Mouse (Mus musculus) midbrain, embryonic 15.5 days (tissue): ENCODE measurements around the gene Il12a. TPM values are rescaled to one million over a fixed set of nuclear protein-coding genes. Genes with fewer than 3 reads are reported as not detected.

Experiments
- ATAC-seq: fragments of 200-750 bp; cut with Nextera tagmentation; replicated peaks from 2 replicates; pipeline ENCODE4 v1.8.0; 2017; ENCODE audit warnings: moderate TSS enrichment
- H3K27ac ChIP-seq: fragments of 300-500 bp; sonication (generic); 2 replicates; pipeline ENCODE4 v1.5.1; 2015; ENCODE audit warnings: mild to moderate bottlenecking, inconsistent platforms
- H3K27me3 ChIP-seq: fragments of 300-500 bp; sonication (generic); replicated peaks from 2 replicates; pipeline ENCODE4 v1.6.1; 2015; ENCODE audit warnings: inconsistent platforms
- H3K36me3 ChIP-seq: fragments of 300-500 bp; sonication (generic); replicated peaks from 2 replicates; pipeline ENCODE4 v1.6.1; 2015; ENCODE audit warnings: inconsistent platforms
- H3K4me1 ChIP-seq: fragments of 300-500 bp; sonication (generic); 2 replicates; pipeline ENCODE4 v1.6.1; 2015; ENCODE audit warnings: inconsistent platforms
- H3K4me2 ChIP-seq: fragments of 300-500 bp; sonication (generic); 2 replicates; pipeline ENCODE4 v1.6.1; 2015; ENCODE audit warnings: inconsistent platforms, mild to moderate bottlenecking, moderate library complexity
- H3K4me3 ChIP-seq: fragments of 300-500 bp; sonication (generic); 2 replicates; pipeline ENCODE4 v1.5.1; 2015; ENCODE audit warnings: mild to moderate bottlenecking, inconsistent platforms
- H3K9ac ChIP-seq: fragments of 300-500 bp; sonication (generic); 2 replicates; pipeline ENCODE4 v1.6.1; 2015; ENCODE audit warnings: mild to moderate bottlenecking, inconsistent platforms
- H3K9me3 ChIP-seq: fragments of 300-500 bp; sonication (generic); 2 replicates; pipeline ENCODE4 v1.6.1; 2016; ENCODE audit warnings: inconsistent platforms
- WGBS: fragments of 180-500 bp; shearing (Covaris S2); methylation state at CpG from one replicate; pipeline ENCODE4 v1.1.7; 2015; ENCODE audit warnings: mixed read lengths; 5-methylcytosine and 5-hydroxymethylcytosine counted together
- polyA plus RNA-seq: library from polyadenylated mRNA; unstranded; fragments of >200 nt; fragmentation: Nextera tagmentation; extraction: Ambion mirVana; gene quantifications from 2 replicates; pipeline ENCODE4 v1.2.1, GENCODE M21; 2015

Gene Il12a
- polyA plus RNA-seq, 1 experiment from 2014 or later: not detected

DNA sequence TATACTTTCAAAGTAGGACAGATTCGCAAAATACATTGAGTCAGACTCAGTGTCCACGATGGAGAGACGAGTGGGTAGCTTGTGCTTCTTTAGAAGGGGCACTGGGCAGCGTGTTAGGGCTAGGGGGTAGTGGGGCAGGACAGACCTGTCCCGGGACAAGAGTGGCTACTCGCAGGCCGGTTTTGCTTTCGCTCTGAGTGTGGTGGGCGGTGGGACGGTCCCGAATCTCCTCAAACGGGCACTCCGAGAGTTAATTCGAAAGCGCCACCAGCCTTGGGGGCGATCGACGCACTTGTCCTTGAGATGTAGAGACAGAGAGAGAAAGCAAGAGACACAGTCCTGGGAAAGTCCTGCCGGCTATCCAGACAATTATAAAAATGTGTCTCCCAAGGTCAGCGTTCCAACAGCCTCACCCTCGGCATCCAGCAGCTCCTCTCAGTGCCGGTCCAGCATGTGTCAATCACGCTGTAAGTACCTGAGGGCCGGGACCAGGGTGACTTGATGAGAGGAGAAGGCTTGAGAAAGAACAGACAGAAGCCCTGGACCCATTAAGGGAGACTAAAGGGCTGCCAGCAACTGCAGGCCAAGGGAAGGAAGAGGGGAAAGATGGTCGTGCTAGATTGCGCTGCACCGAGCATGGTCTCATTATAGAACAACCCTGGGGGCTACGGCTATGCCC lies 795 bp downstream of the Il12a start:
- Histone ChIP-seq H3K9me3 (no peaks in the 10 kb centered on the region), H3K27ac (no peak overlapping the region), H3K4me2 (no peak overlapping the region), H3K4me1 (peaks cover 4% of the 10 kb centered on the region), H3K4me3 (no peak overlapping the region), H3K27me3 (no peaks in the 10 kb centered on the region), H3K9ac (no peak overlapping the region), H3K36me3 (no peaks in the 10 kb centered on the region)
- no peak for ATAC-seq
- 87% methylated on average over 28 of the region's 28 CpGs for WGBS

DNA sequence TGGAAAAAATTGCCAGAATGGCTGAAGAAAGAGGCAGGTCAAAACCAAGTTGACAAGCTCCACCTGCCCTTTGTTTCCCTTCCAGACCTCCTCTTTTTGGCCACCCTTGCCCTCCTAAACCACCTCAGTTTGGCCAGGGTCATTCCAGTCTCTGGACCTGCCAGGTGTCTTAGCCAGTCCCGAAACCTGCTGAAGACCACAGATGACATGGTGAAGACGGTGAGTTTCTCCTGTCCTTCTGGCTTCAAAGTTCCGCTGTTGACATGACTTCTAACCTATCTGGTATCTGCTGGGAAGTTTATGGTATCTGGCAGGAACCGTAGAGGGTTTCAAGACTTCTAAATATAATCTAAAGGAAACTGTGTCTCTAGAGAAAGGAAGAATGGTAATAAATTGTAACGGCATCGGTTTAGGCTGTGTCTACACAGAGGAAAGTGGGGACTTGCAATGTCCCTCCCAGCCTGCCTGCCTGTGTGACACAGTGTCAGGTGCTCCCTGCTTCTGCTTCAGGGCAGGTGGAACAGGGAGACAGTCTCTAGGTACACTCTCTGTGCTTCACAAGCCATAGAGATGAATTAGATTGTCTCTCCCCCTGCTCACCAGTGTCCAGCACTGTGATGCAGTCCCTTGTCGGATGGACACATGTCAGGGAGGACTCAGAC lies 1.6 kb downstream of the Il12a start:
- 87% methylated on average over 7 of the region's 7 CpGs for WGBS

DNA sequence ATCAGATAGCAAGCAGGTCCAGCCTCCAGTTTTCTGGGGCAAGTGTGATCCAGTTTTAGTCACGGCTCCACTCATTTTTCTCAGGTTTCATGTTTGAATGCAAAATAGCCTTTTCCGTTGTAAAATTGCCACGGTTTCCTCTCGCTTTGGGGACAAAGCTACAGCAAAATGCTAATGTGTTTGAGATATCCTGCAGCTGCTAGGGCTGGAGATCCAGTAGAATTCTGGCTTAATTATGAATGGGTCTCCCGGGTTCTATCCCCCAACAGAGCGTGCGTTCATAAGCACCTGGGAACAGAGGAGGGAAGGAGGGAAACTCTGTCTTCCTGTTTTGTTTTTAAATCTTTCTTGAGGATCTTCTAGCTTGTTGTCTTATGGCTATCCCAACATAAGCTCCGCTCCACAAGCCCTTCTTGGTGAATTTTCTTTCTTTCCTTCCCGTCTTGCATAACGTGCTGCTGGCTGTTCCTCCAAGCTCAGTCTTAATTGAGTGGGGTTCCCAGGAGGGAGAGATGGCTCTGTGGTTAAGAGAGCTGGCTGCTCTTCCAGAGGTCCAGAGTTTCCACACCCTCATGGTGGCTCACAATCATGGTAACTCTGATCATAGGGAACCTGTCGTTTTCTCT lies 2.3 kb downstream of the Il12a start:
- no peak overlapping the region for H3K27ac ChIP-seq
- no peaks in the 10 kb centered on the region for H3K9me3 ChIP-seq
- no peak overlapping the region for H3K4me2 ChIP-seq
- no peak overlapping the region for H3K9ac ChIP-seq
- no peak overlapping the region for H3K4me3 ChIP-seq
- peaks cover 4% of the 10 kb centered on the region for H3K4me1 ChIP-seq
- ATAC-seq: no peak
- H3K36me3 ChIP-seq: no peaks in the 10 kb centered on the region
- WGBS: 66% methylated on average over 11 of the region's 11 CpGs
- H3K27me3 ChIP-seq: no peaks in the 10 kb centered on the region

More for the DNA sequence above, 1.6 kb downstream of the Il12a start:
- Histone ChIP-seq H3K4me3 (no peak overlapping the region), H3K27me3 (no peaks in the 10 kb centered on the region), H3K9ac (no peak overlapping the region), H3K9me3 (no peaks in the 10 kb centered on the region), H3K36me3 (no peaks in the 10 kb centered on the region), H3K4me1 (peaks cover 4% of the 10 kb centered on the region), H3K4me2 (no peak overlapping the region), H3K27ac (no peak overlapping the region)
- no peak for ATAC-seq

DNA sequence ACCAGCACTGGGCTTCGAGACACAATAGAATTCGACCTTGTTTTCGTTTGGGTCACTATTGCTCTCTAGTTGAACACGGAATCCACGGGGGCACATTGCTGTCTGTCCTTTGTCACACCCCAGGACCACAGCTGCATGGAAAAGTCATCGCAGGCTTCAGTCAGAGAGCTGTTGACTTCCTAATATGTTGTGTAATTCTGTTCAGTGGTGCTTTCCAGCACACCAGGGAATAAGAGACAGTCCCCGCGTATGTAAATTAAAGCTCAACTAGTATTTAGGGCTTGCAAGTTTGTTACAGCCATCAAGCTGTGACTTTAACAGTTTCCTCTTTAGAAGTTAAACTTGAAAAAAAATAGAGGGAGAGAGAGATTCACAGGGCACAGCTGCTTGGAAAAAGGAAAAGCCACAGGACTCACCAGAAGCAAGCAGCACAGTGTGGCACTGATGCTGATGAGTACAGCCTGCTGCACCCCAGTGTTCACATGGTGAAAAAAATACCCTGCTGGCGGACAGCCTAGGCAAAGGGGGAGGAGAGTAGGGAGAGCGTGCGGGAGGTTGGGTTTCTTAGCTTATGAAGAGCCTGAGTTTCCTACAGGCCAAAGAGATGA lies 3.1 kb downstream of the Il12a start:
- 38% methylated on average over 11 of the region's 11 CpGs for WGBS

DNA sequence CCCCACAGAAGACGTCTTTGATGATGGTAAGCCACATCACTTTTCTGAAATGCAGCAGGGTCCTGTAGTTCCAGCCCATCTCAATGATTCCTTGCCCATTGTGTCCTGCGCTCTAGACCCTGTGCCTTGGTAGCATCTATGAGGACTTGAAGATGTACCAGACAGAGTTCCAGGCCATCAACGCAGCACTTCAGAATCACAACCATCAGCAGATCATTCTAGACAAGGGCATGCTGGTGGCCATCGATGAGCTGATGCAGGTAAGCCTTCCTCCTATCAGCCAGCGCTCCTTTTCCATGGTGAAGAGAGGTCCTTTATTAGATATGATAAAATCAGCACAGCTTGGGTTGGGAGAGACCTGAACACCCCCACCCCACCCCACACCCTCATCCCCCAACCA lies 4.9 kb downstream of the Il12a start:
- no peak overlapping the region for H3K4me3 ChIP-seq
- no peaks in the 10 kb centered on the region for H3K27me3 ChIP-seq
- H3K9me3 ChIP-seq: no peaks in the 10 kb centered on the region
- H3K4me2 ChIP-seq: no peak overlapping the region
- no peaks in the 10 kb centered on the region for H3K36me3 ChIP-seq
- H3K9ac ChIP-seq: no peak overlapping the region
- 93% methylated on average over 5 of the region's 5 CpGs for WGBS
- H3K4me1 ChIP-seq: peaks cover 4% of the 10 kb centered on the region
- no peak for ATAC-seq
- H3K27ac ChIP-seq: no peak overlapping the region

More for the DNA sequence above, 3.1 kb downstream of the Il12a start:
- no peaks in the 10 kb centered on the region for H3K27me3 ChIP-seq
- no peak overlapping the region for H3K9ac ChIP-seq
- no peak overlapping the region for H3K4me3 ChIP-seq
- H3K4me1 ChIP-seq: peaks cover 4% of the 10 kb centered on the region
- no peaks in the 10 kb centered on the region for H3K36me3 ChIP-seq
- H3K27ac ChIP-seq: no peak overlapping the region
- no peak overlapping the region for H3K4me2 ChIP-seq
- no peaks in the 10 kb centered on the region for H3K9me3 ChIP-seq
- peak; percentile 54; the same call in 1 of the 2 replicates for ATAC-seq

DNA sequence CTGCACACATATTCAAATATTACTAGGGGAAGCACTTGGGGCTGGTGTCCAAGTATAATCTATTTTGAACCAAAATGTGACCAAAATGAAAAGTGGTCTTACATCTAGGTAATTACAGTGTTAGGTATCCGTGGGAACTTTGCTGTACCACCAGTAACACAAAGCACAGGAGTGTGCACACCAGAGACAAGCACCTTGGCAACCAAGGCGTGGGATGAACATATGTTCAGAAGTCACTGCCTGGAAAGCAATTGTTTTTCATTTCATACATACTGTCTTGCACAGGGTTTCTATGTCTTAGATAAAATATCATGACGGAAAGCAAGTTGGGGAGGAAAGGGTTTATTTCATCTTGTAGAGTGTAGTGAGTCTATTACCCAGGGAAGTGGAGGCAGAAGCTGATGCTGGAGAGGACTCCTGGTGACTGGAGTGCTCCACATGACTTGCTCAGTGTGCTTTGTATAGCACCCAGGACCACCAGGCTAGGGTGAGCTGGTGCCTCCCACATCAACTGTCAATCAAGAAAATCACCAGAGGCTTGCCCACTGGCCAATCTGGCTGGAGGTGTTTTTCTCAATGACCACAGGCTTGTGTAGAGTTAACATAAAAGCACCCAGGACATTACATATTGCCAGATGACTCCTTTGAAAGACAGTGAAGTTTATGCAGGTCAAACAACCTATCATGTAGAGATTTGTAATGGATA lies 6.2 kb downstream of the Il12a start:
- ATAC-seq: no peak
- Histone ChIP-seq H3K4me2 (no peak overlapping the region), H3K9me3 (no peaks in the 10 kb centered on the region), H3K27ac (no peak overlapping the region), H3K9ac (no peak overlapping the region), H3K36me3 (no peaks in the 10 kb centered on the region), H3K27me3 (no peaks in the 10 kb centered on the region), H3K4me1 (peaks cover 4% of the 10 kb centered on the region), H3K4me3 (no peak overlapping the region)
- WGBS: 93% methylated on average over 3 of the region's 3 CpGs

DNA sequence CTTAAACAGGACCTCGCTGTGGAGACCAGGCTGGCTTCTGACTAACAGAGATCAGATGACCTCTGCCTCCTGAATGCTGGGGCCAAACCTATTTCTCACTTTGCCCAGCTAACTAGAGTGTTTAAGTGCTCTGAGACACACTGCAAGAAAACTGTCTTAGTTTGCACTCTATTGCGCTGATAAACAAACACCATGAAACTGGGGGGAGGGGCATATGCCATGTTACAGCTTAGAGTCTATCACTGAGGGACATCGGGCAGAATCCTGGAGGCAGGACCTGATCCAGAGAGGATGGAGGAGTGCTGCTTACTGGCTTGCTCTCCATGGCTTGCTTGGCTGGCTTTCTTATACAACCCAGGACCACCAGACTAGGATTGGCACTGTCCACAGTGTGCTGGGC lies 8.2 kb downstream of the Il12a start:
- Histone ChIP-seq H3K27me3 (no peaks in the 10 kb centered on the region), H3K27ac (no peak overlapping the region), H3K9me3 (no peaks in the 10 kb centered on the region), H3K4me2 (no peak overlapping the region), H3K4me1 (no peaks in the 10 kb centered on the region; the same call in 1 of the 2 replicates), H3K4me3 (no peak overlapping the region), H3K36me3 (no peaks in the 10 kb centered on the region), H3K9ac (no peak overlapping the region)
- no peak for ATAC-seq
- WGBS: 90% methylated on average over 3 of the region's 3 CpGs

DNA sequence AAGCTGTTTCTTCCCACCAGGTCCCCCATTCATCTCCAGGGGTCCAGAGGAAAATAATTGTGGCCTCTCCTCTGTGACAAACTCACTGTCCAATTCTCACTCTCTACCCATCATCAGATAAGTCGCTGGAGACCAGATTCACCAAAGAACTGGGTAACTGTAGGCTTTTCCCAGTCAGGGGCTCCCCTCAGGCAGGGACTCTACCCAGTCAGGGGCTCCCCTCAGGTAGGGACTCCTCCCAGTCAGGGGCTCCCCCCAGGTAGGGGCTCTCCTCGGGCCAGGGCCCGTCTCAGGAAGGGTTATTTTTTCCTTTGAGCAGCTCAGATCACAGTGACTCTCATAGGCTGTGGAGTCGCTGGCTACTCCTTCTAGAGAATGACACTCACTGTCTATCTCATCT lies 9.6 kb downstream of the Il12a start:
- Histone ChIP-seq H3K4me1 (no peaks in the 10 kb centered on the region), H3K27me3 (no peaks in the 10 kb centered on the region), H3K27ac (no peak overlapping the region), H3K4me3 (no peak overlapping the region), H3K4me2 (no peak overlapping the region), H3K36me3 (no peaks in the 10 kb centered on the region), H3K9me3 (no peaks in the 10 kb centered on the region), H3K9ac (no peak overlapping the region)
- ATAC-seq: no peak
- WGBS: 84% methylated on average over 4 of the region's 4 CpGs

DNA sequence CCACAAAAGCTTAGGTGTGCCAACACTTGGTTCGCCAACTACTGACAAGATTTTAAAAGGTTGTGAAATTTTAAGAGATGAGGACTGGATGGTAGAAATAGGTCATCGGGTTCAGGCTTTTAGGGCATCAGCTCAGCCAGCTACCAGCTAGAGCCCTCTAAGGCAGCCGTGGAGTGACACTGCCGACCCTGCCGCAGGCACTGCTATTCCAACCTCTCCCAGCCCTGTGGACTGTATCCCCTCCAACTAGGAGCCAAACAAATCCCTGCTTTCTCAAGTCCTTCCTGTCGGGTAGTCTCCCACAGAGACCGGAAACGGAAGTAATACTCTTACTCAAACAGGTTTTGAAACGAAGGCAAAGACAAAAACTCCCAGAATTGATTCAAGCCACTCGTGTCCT lies 15.9 kb downstream of the Il12a start:
- Histone ChIP-seq H3K4me2 (no peak overlapping the region), H3K36me3 (no peaks in the 10 kb centered on the region), H3K4me1 (no peaks in the 10 kb centered on the region), H3K9me3 (no peaks in the 10 kb centered on the region), H3K27ac (no peak overlapping the region), H3K27me3 (no peaks in the 10 kb centered on the region), H3K9ac (no peak overlapping the region), H3K4me3 (no peak overlapping the region)
- 87% methylated on average over 10 of the region's 10 CpGs for WGBS
- no peak for ATAC-seq

DNA sequence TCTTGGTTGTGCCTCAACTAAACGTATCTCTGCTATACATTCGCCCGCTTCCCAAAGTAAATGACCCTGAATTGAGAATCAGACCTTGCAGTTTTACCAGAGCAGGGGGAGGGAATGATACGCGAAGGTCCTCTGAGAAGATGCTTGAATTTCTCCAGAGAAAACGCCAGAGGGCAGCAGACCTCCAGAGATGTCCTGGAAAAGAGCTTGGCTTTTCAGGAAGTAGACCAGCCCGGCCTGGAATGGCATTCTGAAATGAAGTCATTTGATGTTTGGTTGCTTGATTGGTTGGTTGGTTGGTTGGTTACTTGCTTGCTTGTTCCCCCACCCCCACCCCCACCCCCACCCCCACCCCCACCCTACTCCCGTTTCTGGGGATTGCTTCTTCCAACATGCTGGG lies 17.8 kb downstream of the Il12a start:
- Histone ChIP-seq H3K4me1 (no peaks in the 10 kb centered on the region), H3K9me3 (no peaks in the 10 kb centered on the region), H3K27ac (no peak overlapping the region), H3K4me3 (no peak overlapping the region), H3K4me2 (no peak overlapping the region), H3K27me3 (no peaks in the 10 kb centered on the region), H3K9ac (no peak overlapping the region), H3K36me3 (no peaks in the 10 kb centered on the region)
- no peak for ATAC-seq
- WGBS: 43% methylated on average over 8 of the region's 8 CpGs

DNA sequence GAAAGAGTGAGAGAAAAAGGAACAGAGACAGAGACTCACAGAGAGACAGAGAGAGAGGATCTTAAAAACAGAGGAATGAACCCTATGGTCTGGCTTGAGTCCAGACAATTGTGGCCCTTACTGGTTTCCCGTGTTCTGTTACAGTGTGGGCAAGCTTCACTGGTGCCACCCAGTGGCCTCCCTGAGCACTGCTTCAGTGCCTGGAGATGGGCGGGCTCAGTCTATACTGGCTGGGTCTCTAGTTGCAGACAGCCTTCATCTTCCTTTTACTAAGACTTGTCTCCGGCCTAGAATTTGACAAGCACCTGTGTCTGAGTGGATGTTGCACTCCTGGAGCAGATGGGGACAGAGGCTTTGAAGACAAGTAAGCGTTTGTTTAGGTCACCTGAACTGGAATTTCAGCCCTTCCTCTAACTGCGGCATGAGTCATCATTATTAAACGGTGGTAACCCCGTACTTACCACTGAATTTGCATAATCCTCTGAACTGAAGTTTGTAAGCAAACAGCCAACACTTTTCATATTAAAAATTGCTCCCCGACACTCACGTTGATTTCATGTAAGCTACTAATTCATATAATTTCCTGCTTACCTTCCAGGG lies 18.9 kb downstream of the Il12a start:
- no peak overlapping the region for H3K4me2 ChIP-seq
- no peaks in the 10 kb centered on the region for H3K27me3 ChIP-seq
- H3K9ac ChIP-seq: no peak overlapping the region
- H3K36me3 ChIP-seq: no peaks in the 10 kb centered on the region
- no peaks in the 10 kb centered on the region for H3K4me1 ChIP-seq
- no peak overlapping the region for H3K4me3 ChIP-seq
- H3K27ac ChIP-seq: no peak overlapping the region
- no peak for ATAC-seq
- H3K9me3 ChIP-seq: no peaks in the 10 kb centered on the region
- WGBS: 50% methylated on average over 9 of the region's 9 CpGs

DNA sequence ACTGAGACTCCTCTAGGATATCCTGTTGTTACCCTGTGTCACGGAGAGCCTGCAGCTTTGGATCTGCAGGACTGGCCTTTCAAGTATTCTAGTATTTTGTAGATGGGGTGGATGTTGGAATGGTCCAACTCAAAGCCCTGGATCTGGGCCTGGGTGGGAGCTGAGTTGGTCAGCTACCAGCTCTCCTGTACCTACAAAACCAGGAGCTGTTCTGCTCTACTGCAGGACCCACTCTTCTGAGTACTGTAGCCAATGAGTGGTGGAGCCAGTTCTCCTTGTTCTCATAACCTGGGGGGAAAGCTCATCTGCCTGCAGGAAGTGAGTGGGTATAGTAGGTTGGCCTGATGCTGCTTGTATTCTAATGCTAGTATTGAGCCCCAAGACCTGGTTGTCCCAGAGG lies 20.0 kb downstream of the Il12a start:
- no peak overlapping the region for H3K9ac ChIP-seq
- H3K27ac ChIP-seq: no peak overlapping the region
- H3K4me3 ChIP-seq: no peak overlapping the region
- no peaks in the 10 kb centered on the region for H3K36me3 ChIP-seq
- no peak for ATAC-seq
- H3K4me2 ChIP-seq: no peak overlapping the region
- H3K9me3 ChIP-seq: no peaks in the 10 kb centered on the region
- no peaks in the 10 kb centered on the region for H3K4me1 ChIP-seq
- no peaks in the 10 kb centered on the region for H3K27me3 ChIP-seq
- WGBS: 88% methylated on average over 1 of the region's 1 CpGs
